Mouse (Mus musculus) liver, embryonic 14.5 days (tissue): ENCODE measurements around the gene Traf7. TPM values are rescaled to one million over a fixed set of nuclear protein-coding genes. Genes with fewer than 3 reads are reported as not detected.

Source experiments
- ATAC-seq: fragments of 200-750 bp; cut with Nextera tagmentation; 2 replicates; pipeline ENCODE4 v1.8.0; 2017; ENCODE audit warnings: moderate number of reproducible peaks, mild to moderate bottlenecking, moderate library complexity; ENCODE audit not compliant: insufficient read depth
- DNase-seq, 3 experiments: peaks; one replicate each; pipeline ENCODE4 v3.0.0-alpha.2; 2012 to 2013; ENCODE audit warnings: low read depth in 3 of 3, low spot score in 3 of 3
- H3K27ac ChIP-seq: fragments of 300-500 bp; sonication (generic); 2 replicates; pipeline ENCODE4 v1.5.1; 2014; ENCODE audit warnings: moderate library complexity, mild to moderate bottlenecking, control low read depth, inconsistent platforms
- H3K27me3 ChIP-seq: fragments of 300-500 bp; sonication (generic); 2 replicates; pipeline ENCODE4 v1.6.1; 2014; ENCODE audit warnings: mild to moderate bottlenecking, low read length, moderate library complexity; ENCODE audit not compliant: control insufficient read depth, insufficient read depth
- H3K36me3 ChIP-seq: fragments of 300-500 bp; sonication (generic); replicated peaks from 2 replicates; pipeline ENCODE4 v1.6.1; 2014; ENCODE audit warnings: low read depth; ENCODE audit not compliant: control insufficient read depth, insufficient read depth
- H3K4me1 ChIP-seq, 2 experiments: fragments of 200-500 bp in 1 of 2; fragments of 300-500 bp in 1 of 2; sonication (generic) in 1 of 2; replicated peaks; 2 replicates each; pipeline ENCODE4 v1.6.1; 2012 to 2014; ENCODE audit warnings: antibody characterized with exemption in 1 of 2, inconsistent platforms in 1 of 2, low read length in 1 of 2; ENCODE audit not compliant: control insufficient read depth in 2 of 2, insufficient read depth in 2 of 2
- H3K4me2 ChIP-seq: fragments of 300-500 bp; sonication (generic); 2 replicates; pipeline ENCODE4 v1.6.1; 2014; ENCODE audit warnings: low read depth, mild to moderate bottlenecking, control low read depth, moderate library complexity
- H3K4me3 ChIP-seq, 2 experiments: fragments of 200-500 bp in 1 of 2; fragments of 300-500 bp in 1 of 2; sonication (generic) in 1 of 2; 2 replicates each; pipeline ENCODE4 v1.5.1; 2012 to 2014; ENCODE audit warnings: low read depth in 2 of 2, low read length in 2 of 2, mild to moderate bottlenecking in 2 of 2, control low read depth in 1 of 2, inconsistent platforms in 1 of 2, moderate library complexity in 1 of 2; ENCODE audit not compliant: insufficient read depth in 1 of 2
- H3K9ac ChIP-seq: fragments of 300-500 bp; sonication (generic); replicated peaks from 2 replicates; pipeline ENCODE4 v1.6.1; 2014; ENCODE audit warnings: mild to moderate bottlenecking, control low read depth, moderate library complexity
- H3K9me3 ChIP-seq: fragments of 300-500 bp; sonication (generic); 2 replicates; pipeline ENCODE4 v1.6.1; 2016; ENCODE audit warnings: low read length, mixed read lengths; ENCODE audit not compliant: control insufficient read depth
- CTCF ChIP-seq: IDR thresholded peaks from 2 replicates; pipeline ENCODE4 v1.5.1; 2016; ENCODE audit warnings: antibody characterized with exemption, low read depth, control low read depth
- EP300 ChIP-seq: IDR thresholded peaks from 2 replicates; pipeline ENCODE4 v1.6.1; 2016; ENCODE audit warnings: antibody characterized with exemption, low read depth
- WGBS: fragments of 180-500 bp; shearing (Covaris S2); extraction: QIAGEN DNeasy Blood & Tissue Kit; methylation state at CpG from one replicate; pipeline ENCODE4 v1.1.7; 2014; ENCODE audit not compliant: insufficient replicate concordance; 5-methylcytosine and 5-hydroxymethylcytosine counted together
- polyA plus RNA-seq, 2 experiments: library from polyadenylated mRNA; depleted of rRNA in 1 of 2; stranded (reverse) in 1 of 2; unstranded in 1 of 2; fragments of >200 nt; fragmentation: Nextera tagmentation in 1 of 2; extraction: Ambion mirVana in 1 of 2; gene quantifications; 2 replicates each; pipeline versions ENCODE4 v1.2.1 to v1.2.3; 2012 to 2014

Gene Traf7
- polyA plus RNA-seq, 2 experiments = 25.6 to 64.2 TPM

- WGBS = 81% methylated on average over 10 of the region's 10 CpGs
- H3K4me1 ChIP-seq = no peaks in the 10 kb centered on the region
- H3K9ac ChIP-seq = no peak overlapping the region
- H3K36me3 ChIP-seq = peaks cover under 1% of the 10 kb centered on the region; the same call in 1 of the 2 replicates
- H3K4me3 ChIP-seq = no peak overlapping the region
- DNase-seq (no peak), ATAC-seq (no peak)
- TF ChIP-seq EP300 (no peak), CTCF (no peak)
- H3K27ac ChIP-seq = no peak overlapping the region
- H3K4me2 ChIP-seq = no peak overlapping the region
- no peaks in the 10 kb centered on the region for H3K9me3 ChIP-seq
- no peaks in the 10 kb centered on the region for H3K27me3 ChIP-seq
Observed at GRCm38 (mm10) chr17:24504085-24504484, 23.7 kb downstream of the Traf7 start.

- DNase-seq (no peak), ATAC-seq (no peak)
- Histone ChIP-seq H3K4me1 (no peaks in the 10 kb centered on the region), H3K4me2 (no peak overlapping the region), H3K4me3 (no peak overlapping the region), H3K36me3 (no peaks in the 10 kb centered on the region), H3K27me3 (no peaks in the 10 kb centered on the region), H3K9ac (no peak overlapping the region), H3K27ac (no peak overlapping the region), H3K9me3 (no peaks in the 10 kb centered on the region)
- 36% methylated on average over 11 of the region's 11 CpGs for WGBS
- TF ChIP-seq CTCF (peak; percentile 67), EP300 (no peak)
Observed at GRCm38 (mm10) chr17:24502208-24502607, 25.5 kb downstream of the Traf7 start.

GRCm38 (mm10) chr17:24496026-24496425, 31.7 kb downstream of the Traf7 start:
- Histone ChIP-seq H3K4me1 (no peaks in the 10 kb centered on the region), H3K27me3 (no peaks in the 10 kb centered on the region), H3K4me2 (no peak overlapping the region), H3K27ac (no peak overlapping the region), H3K36me3 (no peaks in the 10 kb centered on the region), H3K9ac (no peak overlapping the region), H3K4me3 (no peak overlapping the region), H3K9me3 (no peaks in the 10 kb centered on the region)
- TF ChIP-seq CTCF (no peak), EP300 (no peak)
- ATAC-seq (no peak), DNase-seq (no peak)
- 24% methylated on average over 1 of the region's 1 CpGs for WGBS

- no peak overlapping the region for H3K27ac ChIP-seq
- WGBS = 75% methylated on average over 3 of the region's 3 CpGs
- no peak overlapping the region for H3K4me3 ChIP-seq
Observed at GRCm38 (mm10) chr17:24495443-24495842, 32.3 kb downstream of the Traf7 start.

GRCm38 (mm10) chr17:24494627-24495335, 33.0 kb downstream of the Traf7 start:
- Histone ChIP-seq H3K4me1 (no peaks in the 10 kb centered on the region), H3K9me3 (no peaks in the 10 kb centered on the region), H3K36me3 (no peaks in the 10 kb centered on the region), H3K9ac (no peak overlapping the region), H3K27me3 (peaks cover 11% of the 10 kb centered on the region), H3K27ac (no peak overlapping the region), H3K4me2 (no peak overlapping the region), H3K4me3 (no peak overlapping the region)
- 44% methylated on average over 2 of the region's 2 CpGs for WGBS
- ATAC-seq = no peak
- TF ChIP-seq CTCF = peak; percentile 79
- no peak for TF ChIP-seq EP300
- peak in 2 of 3 experiments; percentile 30 to 41 for DNase-seq

More at GRCm38 (mm10) chr17:24495443-24495842, 32.3 kb downstream of the Traf7 start:
- Histone ChIP-seq H3K4me2 (no peak overlapping the region), H3K9me3 (no peaks in the 10 kb centered on the region), H3K27me3 (peaks cover 5% of the 10 kb centered on the region; the same call in 1 of the 2 replicates), H3K36me3 (no peaks in the 10 kb centered on the region), H3K9ac (no peak overlapping the region), H3K4me1 (no peaks in the 10 kb centered on the region)
- ATAC-seq = no peak
- DNase-seq = no peak
- no peak for TF ChIP-seq CTCF
- no peak for TF ChIP-seq EP300
